Mouse (Mus musculus) lung, embryonic 16.5 days (tissue): ENCODE measurements at regions not wholly inside any gene's neighbourhood (a gene's known extent, or its start where the extent isn't known, plus 50 kb on each side); places are given as distances from the start of the nearest gene placed in this dataset.

Experiments
- ATAC-seq: fragments of 200-750 bp; cut with Nextera tagmentation; 2 replicates; pipeline ENCODE4 v1.8.0; 2017; ENCODE audit warnings: low read depth, mild to moderate bottlenecking, moderate library complexity
- H3K27ac ChIP-seq: fragments of 300-500 bp; sonication (generic); 2 replicates; pipeline ENCODE4 v1.5.1; 2014; ENCODE audit warnings: mild to moderate bottlenecking, control low read depth, low read length
- H3K27me3 ChIP-seq: fragments of 300-500 bp; sonication (generic); 2 replicates; pipeline ENCODE4 v1.6.1; 2014; ENCODE audit warnings: low read depth, low read length, mixed read lengths; ENCODE audit not compliant: control insufficient read depth, insufficient read depth
- H3K36me3 ChIP-seq: fragments of 300-500 bp; sonication (generic); 2 replicates; pipeline ENCODE4 v1.6.1; 2014; ENCODE audit warnings: low read length; ENCODE audit not compliant: control insufficient read depth, insufficient read depth
- H3K4me1 ChIP-seq: fragments of 300-500 bp; sonication (generic); replicated peaks from 2 replicates; pipeline ENCODE4 v1.6.1; 2014; ENCODE audit warnings: low read length, mixed read lengths; ENCODE audit not compliant: control insufficient read depth, insufficient read depth
- H3K4me2 ChIP-seq: fragments of 300-500 bp; sonication (generic); 2 replicates; pipeline ENCODE4 v1.6.1; 2014; ENCODE audit warnings: low read depth, low read length, control low read depth
- H3K4me3 ChIP-seq: fragments of 300-500 bp; sonication (generic); 2 replicates; pipeline ENCODE4 v1.5.1; 2014; ENCODE audit warnings: mild to moderate bottlenecking, low read length, control low read depth
- H3K9ac ChIP-seq: fragments of 300-500 bp; sonication (generic); 2 replicates; pipeline ENCODE4 v1.6.1; 2014; ENCODE audit warnings: low read length, control low read depth
- H3K9me3 ChIP-seq: fragments of 300-500 bp; sonication (generic); 2 replicates; pipeline ENCODE4 v1.6.1; 2016; ENCODE audit warnings: low read length; ENCODE audit not compliant: control insufficient read depth
- WGBS: fragments of 180-500 bp; shearing (Covaris S2); extraction: QIAGEN DNeasy Blood & Tissue Kit; methylation state at CpG from one replicate; pipeline ENCODE4 v1.1.7; 2014; 5-methylcytosine and 5-hydroxymethylcytosine counted together

DNA sequence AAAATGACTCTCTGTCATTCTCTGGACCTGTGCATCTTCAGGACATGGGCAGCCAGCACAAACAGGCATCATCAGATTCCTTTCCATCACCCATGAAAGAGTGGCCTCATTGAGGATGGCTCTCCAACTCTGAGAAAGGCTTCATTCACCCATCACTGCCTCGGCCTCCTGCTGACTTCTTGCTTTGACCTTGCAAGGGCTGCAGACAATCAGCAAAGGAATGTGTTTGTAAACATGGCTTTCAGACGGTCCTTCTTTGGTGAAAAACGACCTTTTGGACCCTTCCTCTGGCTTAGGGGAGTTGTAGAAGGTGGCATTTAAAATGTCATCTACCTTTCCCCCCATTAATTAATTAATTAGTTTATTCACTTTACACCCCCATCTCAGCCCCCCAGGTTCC, 134.3 kb downstream of the Moxd1 start:
- WGBS = 9% methylated on average over 3 of the region's 3 CpGs
- no peak overlapping the region for H3K4me3 ChIP-seq
- H3K27me3 ChIP-seq = no peaks in the 10 kb centered on the region
- no peak for ATAC-seq
- H3K9ac ChIP-seq = no peak overlapping the region
- H3K36me3 ChIP-seq = no peaks in the 10 kb centered on the region
- no peaks in the 10 kb centered on the region for H3K9me3 ChIP-seq
- H3K27ac ChIP-seq = no peak overlapping the region
- H3K4me1 ChIP-seq = no peaks in the 10 kb centered on the region
- no peak overlapping the region for H3K4me2 ChIP-seq

DNA sequence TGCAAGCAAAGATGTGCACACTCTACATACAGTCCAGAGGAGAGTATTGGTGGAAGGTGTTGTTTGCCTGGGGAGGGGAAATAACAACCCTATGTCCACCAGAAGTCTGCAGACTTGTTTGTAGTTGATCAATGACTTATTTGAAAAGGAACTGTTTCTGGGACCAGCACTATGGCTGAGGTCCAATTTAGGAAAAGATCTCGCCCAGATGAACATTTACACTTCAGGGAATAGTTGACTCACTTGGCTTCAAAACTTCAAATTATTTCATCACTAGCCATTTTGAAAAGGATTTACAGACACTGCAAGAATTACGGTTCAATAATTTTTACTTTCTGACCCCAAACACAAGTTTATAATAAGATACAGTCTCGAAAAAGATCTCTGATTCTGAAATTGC, 138.1 kb downstream of the Moxd1 start:
- 59% methylated on average over 3 of the region's 3 CpGs for WGBS
- H3K36me3 ChIP-seq = no peaks in the 10 kb centered on the region
- H3K27ac ChIP-seq = no peak overlapping the region
- no peaks in the 10 kb centered on the region for H3K9me3 ChIP-seq
- H3K4me2 ChIP-seq = no peak overlapping the region
- no peak overlapping the region for H3K4me3 ChIP-seq
- no peak for ATAC-seq
- no peaks in the 10 kb centered on the region for H3K4me1 ChIP-seq
- no peak overlapping the region for H3K9ac ChIP-seq
- no peaks in the 10 kb centered on the region for H3K27me3 ChIP-seq

- H3K9ac ChIP-seq = no peak overlapping the region
- no peak overlapping the region for H3K4me3 ChIP-seq
- H3K4me2 ChIP-seq = no peak overlapping the region
- no peak overlapping the region for H3K27ac ChIP-seq
- H3K9me3 ChIP-seq = no peaks in the 10 kb centered on the region
- ATAC-seq = no peak
- no peaks in the 10 kb centered on the region for H3K27me3 ChIP-seq
- no peaks in the 10 kb centered on the region for H3K4me1 ChIP-seq
- 68% methylated on average over 5 of the region's 5 CpGs for WGBS
- H3K36me3 ChIP-seq = no peaks in the 10 kb centered on the region
These were observed 142.1 kb downstream of the Moxd1 start for GRCm38 (mm10) chr10:24365369-24365768.

GRCm38 (mm10) chr10:24367010-24367409, 143.7 kb downstream of the Moxd1 start:
- Histone ChIP-seq H3K27ac (no peak overlapping the region), H3K36me3 (no peaks in the 10 kb centered on the region), H3K9ac (no peak overlapping the region), H3K27me3 (no peaks in the 10 kb centered on the region), H3K9me3 (no peaks in the 10 kb centered on the region), H3K4me1 (no peaks in the 10 kb centered on the region), H3K4me3 (no peak overlapping the region), H3K4me2 (no peak overlapping the region)
- 72% methylated on average over 5 of the region's 5 CpGs for WGBS
- ATAC-seq = no peak

DNA sequence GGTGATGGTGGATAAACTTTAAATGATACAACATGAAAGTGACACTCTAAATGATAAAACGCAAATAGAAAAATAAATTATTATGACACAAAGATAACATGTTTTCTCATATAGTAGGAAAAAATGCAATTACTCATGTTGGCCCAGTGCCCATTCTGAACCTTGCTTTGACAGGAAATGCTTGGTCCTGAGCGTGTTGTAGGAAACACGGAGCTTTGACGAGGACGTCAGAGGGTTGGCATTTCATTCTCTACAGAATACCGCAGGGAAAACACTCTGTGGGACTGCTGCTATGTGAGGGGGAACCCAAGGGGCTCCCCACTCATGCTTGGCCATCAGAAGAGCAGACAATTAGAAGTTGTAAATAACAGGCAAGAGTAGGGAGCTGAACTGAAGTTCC, 150.6 kb downstream of the Moxd1 start:
- peak; percentile 62; the same call in 1 of the 2 replicates for ATAC-seq

DNA sequence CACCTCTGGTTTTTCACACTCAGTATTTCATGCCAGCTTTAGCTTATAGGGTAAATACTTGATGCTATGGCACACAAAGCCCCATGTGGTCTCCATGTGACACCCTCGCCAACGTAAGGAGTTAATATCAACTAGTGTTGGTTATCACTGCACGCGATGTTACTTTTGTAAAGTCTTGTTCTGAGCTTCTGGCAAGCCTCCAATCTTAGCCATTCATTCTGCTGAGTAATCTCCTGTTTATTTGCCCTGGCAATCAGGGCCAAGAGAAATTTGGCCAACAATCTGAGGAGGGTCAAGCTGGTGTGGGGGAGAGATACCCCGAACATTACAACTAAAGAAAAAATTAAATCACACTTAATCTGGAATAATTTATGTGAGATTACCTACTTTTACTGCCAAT, 156.0 kb downstream of the Moxd1 start:
- WGBS = 39% methylated on average over 5 of the region's 5 CpGs
- H3K9ac ChIP-seq = no peak overlapping the region

More for the DNA sequence above, 150.6 kb downstream of the Moxd1 start:
- Histone ChIP-seq H3K4me2 (no peak overlapping the region), H3K9me3 (no peaks in the 10 kb centered on the region), H3K27me3 (no peaks in the 10 kb centered on the region), H3K9ac (no peak overlapping the region), H3K36me3 (no peaks in the 10 kb centered on the region), H3K27ac (no peak overlapping the region), H3K4me3 (no peak overlapping the region), H3K4me1 (peaks cover 5% of the 10 kb centered on the region; the same call in 1 of the 2 replicates)
- WGBS = 27% methylated on average over 6 of the region's 6 CpGs

DNA sequence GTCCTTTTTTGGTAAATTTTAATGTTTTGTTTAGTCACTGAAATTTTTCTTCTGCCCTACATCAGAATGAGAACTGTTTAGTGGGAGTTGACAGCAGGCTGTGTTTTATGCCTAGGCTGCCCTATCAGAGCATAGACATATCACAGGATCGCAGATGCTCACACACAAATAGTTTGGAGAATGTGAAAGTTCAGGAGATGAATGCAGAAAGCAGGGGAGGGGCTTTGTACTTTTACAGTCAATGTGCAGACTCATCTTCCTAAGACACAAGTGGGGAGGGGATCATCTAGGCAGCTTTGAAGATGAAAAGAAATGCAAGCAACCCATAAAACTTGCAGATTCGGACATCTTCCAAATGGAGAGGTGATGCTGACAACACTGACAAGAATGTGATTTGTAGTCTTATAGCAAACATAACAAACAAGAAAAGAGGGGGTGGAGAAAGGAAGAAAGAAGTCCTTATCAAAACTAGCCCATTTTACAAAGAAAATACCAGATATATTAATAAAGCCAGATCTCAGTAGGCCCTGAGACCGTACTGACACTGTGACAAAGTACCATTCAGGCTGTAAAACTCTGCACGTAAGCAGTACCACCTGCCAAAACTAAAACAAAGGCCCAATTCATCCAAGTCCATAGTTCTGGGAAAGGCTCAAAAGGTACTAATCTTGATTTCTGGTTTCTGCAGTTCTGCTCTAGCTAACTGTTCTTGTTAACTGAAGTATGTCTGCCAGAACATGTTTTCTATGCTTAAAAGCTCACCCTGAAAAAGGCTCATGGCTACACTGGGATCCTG, 157.4 kb downstream of the Moxd1 start:
- Histone ChIP-seq H3K27ac (no peak overlapping the region), H3K9ac (no peak overlapping the region), H3K27me3 (no peaks in the 10 kb centered on the region), H3K4me1 (peaks cover 2% of the 10 kb centered on the region; the same call in 1 of the 2 replicates), H3K4me3 (no peak overlapping the region), H3K36me3 (no peaks in the 10 kb centered on the region), H3K9me3 (no peaks in the 10 kb centered on the region), H3K4me2 (no peak overlapping the region)
- 42% methylated on average over 4 of the region's 4 CpGs for WGBS
- ATAC-seq = no peak

More for the DNA sequence above, 156.0 kb downstream of the Moxd1 start:
- Histone ChIP-seq H3K4me2 (no peak overlapping the region), H3K4me3 (no peak overlapping the region), H3K27me3 (no peaks in the 10 kb centered on the region), H3K36me3 (no peaks in the 10 kb centered on the region), H3K4me1 (peaks cover 3% of the 10 kb centered on the region), H3K27ac (no peak overlapping the region), H3K9me3 (no peaks in the 10 kb centered on the region)
- ATAC-seq = no peak

DNA sequence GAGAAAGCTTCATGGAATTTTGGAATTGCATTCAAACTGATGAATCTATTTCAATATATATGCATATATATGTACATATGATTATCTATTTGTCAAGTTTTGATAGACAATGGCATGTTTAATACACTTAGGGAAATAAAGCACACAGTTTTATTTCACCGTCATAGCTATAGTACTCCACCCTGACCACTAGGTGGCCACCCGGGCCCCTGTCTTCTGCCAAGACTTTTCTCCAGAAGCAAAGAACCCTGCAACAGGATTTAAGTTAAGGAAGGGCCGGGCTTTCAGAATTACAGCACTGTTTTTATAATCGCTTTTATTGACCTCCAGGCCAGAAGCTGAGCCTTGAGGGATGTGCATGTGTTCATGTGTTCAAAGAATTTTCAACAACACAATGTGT, 158.6 kb downstream of the Moxd1 start:
- Histone ChIP-seq H3K36me3 (no peaks in the 10 kb centered on the region), H3K27me3 (no peaks in the 10 kb centered on the region), H3K4me2 (no peak overlapping the region), H3K4me3 (no peak overlapping the region), H3K4me1 (peaks cover 2% of the 10 kb centered on the region; the same call in 1 of the 2 replicates), H3K27ac (no peak overlapping the region), H3K9ac (no peak overlapping the region), H3K9me3 (no peaks in the 10 kb centered on the region)
- ATAC-seq = no peak
- WGBS = 25% methylated on average over 4 of the region's 4 CpGs

- WGBS = 60% methylated on average over 2 of the region's 2 CpGs
These were observed 160.7 kb downstream of the Moxd1 start for GRCm38 (mm10) chr10:24384061-24384460.

More at GRCm38 (mm10) chr10:24384061-24384460, 160.7 kb downstream of the Moxd1 start:
- Histone ChIP-seq H3K27ac (no peak overlapping the region), H3K4me1 (peaks cover 2% of the 10 kb centered on the region; the same call in 1 of the 2 replicates), H3K9me3 (no peaks in the 10 kb centered on the region), H3K4me3 (no peak overlapping the region), H3K9ac (no peak overlapping the region), H3K36me3 (no peaks in the 10 kb centered on the region), H3K27me3 (no peaks in the 10 kb centered on the region), H3K4me2 (no peak overlapping the region)
- ATAC-seq = no peak
